Mouse (Mus musculus): ENCODE results near the gene Krt2. TPM values are rescaled to one million over a fixed set of nuclear protein-coding genes. Genes with fewer than 3 reads are reported as not detected.

Gene Krt2
- polyA plus RNA-seq, 1 experiment from 2014 or later, result not detected

DNA sequence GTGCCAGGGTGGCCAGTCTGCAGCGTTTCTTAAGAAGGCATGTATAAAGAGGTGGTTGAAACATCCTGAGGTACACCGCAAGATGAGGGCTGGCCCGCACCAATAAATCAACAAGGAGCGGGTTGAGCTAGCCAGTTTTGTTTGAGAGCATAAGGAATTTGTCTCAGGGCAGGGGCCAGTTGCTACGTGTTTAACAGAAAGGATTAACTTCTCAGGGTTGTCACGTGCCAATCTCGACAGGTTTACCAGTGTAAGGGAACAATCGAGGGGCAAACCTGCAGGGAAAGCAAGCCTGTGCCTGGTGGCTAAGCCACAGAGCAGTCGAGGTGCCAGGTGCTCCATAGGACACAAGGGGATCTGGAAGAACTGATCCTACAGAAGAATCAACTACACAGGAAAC is 25.2 kb upstream of the Krt2 start:
- H3K4me1 ChIP-seq (replicated peaks), result no peaks in the 10 kb centered on the region
- no peak overlapping the region for H3K27ac ChIP-seq (replicated peaks)
- WGBS (ENCODE audit: insufficient replicate concordance), result 46% methylated on average over 9 of the region's 9 CpGs
- H3K36me3 ChIP-seq (replicated peaks), result no peaks in the 10 kb centered on the region
- ATAC-seq (ENCODE audit: insufficient read depth), result no peak
- no peak overlapping the region for H3K4me2 ChIP-seq
- H3K27me3 ChIP-seq, result peaks cover 60% of the 10 kb centered on the region
- no peak overlapping the region for H3K9ac ChIP-seq
- H3K9me3 ChIP-seq (replicated peaks), result no peaks in the 10 kb centered on the region
- no peak overlapping the region for H3K4me3 ChIP-seq (replicated peaks)

DNA sequence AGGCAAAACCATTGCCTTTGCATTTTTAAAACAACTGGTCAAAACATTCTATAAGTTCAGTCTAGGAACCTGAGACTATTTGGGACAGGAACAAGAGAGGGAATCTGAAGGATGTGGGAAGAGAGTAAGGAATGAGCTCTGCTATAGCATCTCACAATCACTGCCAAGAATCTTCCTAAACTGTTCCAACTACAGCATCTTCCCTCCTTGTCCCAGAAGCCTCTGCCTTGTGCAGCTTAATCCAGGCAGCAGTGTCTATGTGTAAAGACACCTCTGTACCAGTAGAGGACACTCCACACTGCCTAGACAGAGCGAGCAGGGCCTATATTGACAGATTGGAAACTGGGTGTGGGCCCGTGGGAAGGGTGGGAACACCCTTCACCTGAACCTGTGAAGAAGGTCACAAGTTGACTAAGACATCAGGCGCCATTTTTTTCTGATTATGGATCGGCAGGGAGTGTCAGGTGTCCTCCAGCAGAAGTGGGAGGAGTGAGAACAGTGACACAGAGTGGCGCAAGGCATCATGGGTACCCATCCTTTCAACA is 16.9 kb upstream of the Krt2 start:
- Histone ChIP-seq H3K9ac (no peak overlapping the region), H3K4me1 (replicated peaks) (no peaks in the 10 kb centered on the region), H3K4me2 (no peak overlapping the region), H3K27me3 (peaks cover 15% of the 10 kb centered on the region; the same call in 1 of the 2 replicates), H3K9me3 (replicated peaks) (no peaks in the 10 kb centered on the region), H3K27ac (replicated peaks) (no peak overlapping the region), H3K36me3 (replicated peaks) (no peaks in the 10 kb centered on the region), H3K4me3 (replicated peaks) (no peak overlapping the region)
- ATAC-seq (ENCODE audit: insufficient read depth), result no peak
- WGBS (ENCODE audit: insufficient replicate concordance), result 45% methylated on average over 5 of the region's 5 CpGs

DNA sequence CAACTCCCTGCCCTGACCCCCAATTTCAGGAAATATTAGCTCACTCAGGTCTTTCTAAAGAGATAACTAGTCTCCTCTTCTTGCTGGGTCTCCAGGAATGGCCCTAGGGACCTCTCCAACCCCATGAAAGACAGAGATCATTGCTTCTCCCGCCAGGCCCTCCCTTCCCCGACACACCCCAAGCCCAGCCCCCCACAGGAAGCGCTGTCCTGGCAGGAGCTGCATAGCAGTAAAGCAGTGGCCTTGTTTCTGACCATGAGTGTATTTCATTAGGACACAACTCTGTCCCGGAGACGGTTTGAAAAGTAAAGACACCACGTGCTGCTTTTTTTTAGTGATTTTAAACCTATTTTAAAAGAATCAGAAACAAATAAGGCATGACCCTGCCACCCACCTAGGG is 15.2 kb upstream of the Krt2 start:
- Histone ChIP-seq H3K27me3 (peaks cover 4% of the 10 kb centered on the region; the same call in 1 of the 2 replicates), H3K4me1 (replicated peaks) (no peaks in the 10 kb centered on the region), H3K36me3 (replicated peaks) (no peaks in the 10 kb centered on the region), H3K4me3 (replicated peaks) (no peak overlapping the region), H3K9ac (no peak overlapping the region), H3K27ac (replicated peaks) (no peak overlapping the region), H3K4me2 (no peak overlapping the region), H3K9me3 (replicated peaks) (no peaks in the 10 kb centered on the region)
- 31% methylated on average over 6 of the region's 6 CpGs for WGBS (ENCODE audit: insufficient replicate concordance)
- ATAC-seq (ENCODE audit: insufficient read depth), result no peak

DNA sequence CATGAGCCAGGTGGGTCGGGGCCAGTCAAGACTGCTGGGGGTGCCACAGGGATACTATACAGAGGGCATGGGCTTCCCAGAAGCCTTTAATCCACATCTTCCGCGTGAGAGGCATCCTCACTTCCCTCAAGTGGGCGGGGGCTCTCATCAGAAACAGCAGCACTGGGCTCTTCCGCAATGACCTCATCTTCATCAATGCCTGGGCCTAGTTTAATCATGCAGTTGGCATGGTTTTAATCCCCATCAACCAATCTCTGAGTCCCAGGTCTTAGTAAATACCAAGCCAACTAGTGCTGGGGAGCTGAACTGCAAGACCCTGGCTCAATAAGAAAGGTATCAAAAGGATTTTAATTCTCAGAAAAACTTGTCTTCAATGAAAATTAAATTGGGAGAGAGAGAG is 11.5 kb upstream of the Krt2 start:
- Histone ChIP-seq H3K4me2 (no peak overlapping the region), H3K27me3 (no peaks in the 10 kb centered on the region), H3K36me3 (replicated peaks) (no peaks in the 10 kb centered on the region), H3K9ac (no peak overlapping the region), H3K9me3 (replicated peaks) (no peaks in the 10 kb centered on the region), H3K4me1 (replicated peaks) (no peaks in the 10 kb centered on the region), H3K27ac (replicated peaks) (no peak overlapping the region), H3K4me3 (replicated peaks) (no peak overlapping the region)
- 52% methylated on average over 5 of the region's 5 CpGs for WGBS (ENCODE audit: insufficient replicate concordance)
- ATAC-seq (ENCODE audit: insufficient read depth), result no peak

DNA sequence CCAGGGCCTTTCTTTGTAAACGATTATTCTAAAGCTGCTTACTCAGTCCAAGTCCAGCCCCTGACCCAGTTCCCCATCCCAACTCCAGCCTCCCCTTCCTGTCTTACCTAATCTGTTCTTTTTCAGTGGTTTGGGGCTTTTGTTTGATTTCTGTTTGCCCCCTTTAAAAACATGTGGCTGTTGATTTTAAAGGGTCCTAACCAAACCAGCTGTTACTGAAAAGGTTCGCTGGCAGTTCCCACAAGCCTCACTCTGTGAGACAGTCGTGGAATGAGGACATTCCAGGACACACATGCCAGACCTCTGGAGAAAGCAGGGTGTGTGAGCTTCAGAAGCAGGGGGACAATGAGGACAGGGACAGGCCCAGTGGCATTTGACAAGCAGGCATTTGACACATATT is 3.8 kb upstream of the Krt2 start:
- no peak overlapping the region for H3K9ac ChIP-seq
- H3K27me3 ChIP-seq, result peaks cover 8% of the 10 kb centered on the region
- no peaks in the 10 kb centered on the region for H3K9me3 ChIP-seq (replicated peaks)
- H3K36me3 ChIP-seq (replicated peaks), result no peaks in the 10 kb centered on the region
- H3K27ac ChIP-seq (replicated peaks), result no peak overlapping the region
- H3K4me2 ChIP-seq, result no peak overlapping the region
- 19% methylated on average over 3 of the region's 3 CpGs for WGBS (ENCODE audit: insufficient replicate concordance)
- no peak overlapping the region for H3K4me3 ChIP-seq (replicated peaks)
- no peaks in the 10 kb centered on the region for H3K4me1 ChIP-seq (replicated peaks)
- no peak for ATAC-seq (ENCODE audit: insufficient read depth)

DNA sequence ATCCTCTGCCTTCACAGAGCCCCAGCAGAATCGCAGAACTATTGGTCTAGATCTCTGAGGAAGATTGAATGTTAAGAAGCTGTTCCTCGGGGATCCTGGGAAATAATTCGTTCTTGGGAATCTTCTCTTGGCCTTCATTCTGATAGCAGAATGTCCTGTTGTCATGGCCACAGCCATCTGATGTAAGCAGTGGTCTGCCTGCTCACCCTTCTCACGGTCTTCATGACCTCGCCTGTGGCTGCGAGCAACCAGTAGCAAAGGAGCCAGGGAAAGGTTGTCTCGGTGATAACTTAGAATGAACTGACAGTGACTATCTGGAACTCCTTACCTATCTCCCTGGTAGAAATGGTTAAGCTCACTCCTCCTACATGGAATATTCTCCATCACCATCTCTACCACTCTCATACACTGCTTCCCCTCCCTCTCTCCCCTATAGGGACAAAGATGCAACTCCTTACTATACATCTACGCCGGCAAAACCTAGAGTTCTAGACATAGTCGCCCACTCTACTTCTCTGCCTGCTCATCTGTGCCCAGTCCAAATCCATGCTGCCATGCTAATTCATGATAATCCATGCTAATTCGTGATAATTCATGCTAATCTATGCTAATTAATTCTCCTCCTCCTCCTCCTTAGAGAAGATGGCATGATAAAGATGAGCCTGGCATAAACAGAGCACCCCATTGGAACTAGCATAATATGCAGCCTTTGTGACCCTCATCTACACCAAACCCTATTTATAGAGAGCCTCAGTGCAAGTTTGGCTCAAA is 14.7 kb downstream of the Krt2 start:
- Histone ChIP-seq H3K27ac (replicated peaks) (no peak overlapping the region), H3K4me3 (replicated peaks) (no peak overlapping the region), H3K9ac (no peak overlapping the region), H3K4me2 (no peak overlapping the region), H3K36me3 (replicated peaks) (no peaks in the 10 kb centered on the region), H3K4me1 (replicated peaks) (no peaks in the 10 kb centered on the region), H3K9me3 (replicated peaks) (no peaks in the 10 kb centered on the region), H3K27me3 (peaks cover 5% of the 10 kb centered on the region; the same call in 1 of the 2 replicates)
- 61% methylated on average over 11 of the region's 11 CpGs for WGBS (ENCODE audit: insufficient replicate concordance)
- ATAC-seq (ENCODE audit: insufficient read depth), result no peak

DNA sequence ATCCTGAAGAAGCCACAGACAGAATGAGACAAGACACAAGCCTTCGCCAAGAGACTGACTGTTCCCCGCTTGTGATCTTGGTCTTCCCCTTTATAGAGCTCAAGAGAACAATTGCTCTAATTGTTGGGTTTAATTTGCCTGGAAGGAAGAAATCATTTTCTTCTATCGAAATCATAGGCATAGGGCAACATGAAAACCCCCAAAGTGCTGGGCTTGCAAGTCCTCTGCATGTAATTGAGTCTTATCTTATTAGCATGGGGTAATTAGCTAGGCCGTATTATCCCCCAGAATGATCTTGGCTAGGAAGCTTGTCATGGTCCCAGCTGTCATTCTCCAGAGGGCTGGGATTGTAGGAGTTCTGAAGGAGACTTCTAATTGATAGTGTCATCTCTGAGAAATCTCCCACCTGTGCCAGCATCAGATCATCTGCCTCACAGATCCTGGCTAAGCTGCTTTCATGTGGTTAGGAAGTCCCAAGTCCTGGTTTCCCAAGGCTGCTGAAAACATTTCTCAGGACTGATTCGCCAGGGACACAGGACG is 15.6 kb downstream of the Krt2 start, which contains the start of gene Krt73:
TSS of gene Krt73 (minus strand) at position 51 of the 540 bp plus-strand sequence.
- ATAC-seq (ENCODE audit: insufficient read depth), result no peak
- no peak within 1 kb of the TSS for H3K9ac ChIP-seq
- no peaks in the 10 kb centered on the region for H3K4me1 ChIP-seq (replicated peaks)

DNA sequence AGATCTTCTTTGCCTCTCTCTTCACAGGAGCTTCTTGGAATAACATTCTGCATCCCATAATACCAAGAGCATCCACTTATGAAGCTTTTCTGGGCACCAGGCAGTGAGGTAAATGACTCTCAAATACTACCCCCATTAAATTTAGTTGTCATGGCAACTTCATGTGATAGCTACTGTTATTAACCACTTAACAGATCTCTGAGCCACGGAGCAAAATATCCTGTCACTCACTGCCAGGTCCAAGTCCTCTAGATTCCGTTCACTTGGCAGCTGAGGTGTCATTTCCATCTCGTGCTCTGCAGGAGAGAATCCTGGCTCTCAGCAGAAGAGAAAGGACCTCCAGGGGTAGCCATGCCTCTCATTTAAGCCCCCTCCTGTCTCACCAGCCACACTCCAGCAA is 27.1 kb downstream of the Krt2 start:
- H3K4me3 ChIP-seq (replicated peaks), result no peak overlapping the region
- ATAC-seq (ENCODE audit: insufficient read depth), result no peak
- no peaks in the 10 kb centered on the region for H3K9me3 ChIP-seq (replicated peaks)
- 12% methylated on average over 3 of the region's 3 CpGs for WGBS (ENCODE audit: insufficient replicate concordance)
- no peaks in the 10 kb centered on the region for H3K4me1 ChIP-seq (replicated peaks)
- no peak overlapping the region for H3K27ac ChIP-seq (replicated peaks)
- no peaks in the 10 kb centered on the region for H3K36me3 ChIP-seq (replicated peaks)
- no peak overlapping the region for H3K9ac ChIP-seq
- no peaks in the 10 kb centered on the region for H3K27me3 ChIP-seq
- no peak overlapping the region for H3K4me2 ChIP-seq

More for the DNA sequence above, 15.6 kb downstream of the Krt2 start, which contains the start of gene Krt73:
- H3K4me2 ChIP-seq, result no peak within 1 kb of the TSS
- no peak within 1 kb of the TSS for H3K27ac ChIP-seq (replicated peaks)
- no peak within 1 kb of the TSS for H3K4me3 ChIP-seq (replicated peaks)
- no peaks in the 10 kb centered on the region for H3K9me3 ChIP-seq (replicated peaks)
- WGBS (ENCODE audit: insufficient replicate concordance), result 59% methylated on average over 6 of the region's 6 CpGs
- H3K36me3 ChIP-seq (replicated peaks), result no peaks in the 10 kb centered on the region
- peaks cover 5% of the 10 kb centered on the region; the same call in 1 of the 2 replicates for H3K27me3 ChIP-seq

DNA sequence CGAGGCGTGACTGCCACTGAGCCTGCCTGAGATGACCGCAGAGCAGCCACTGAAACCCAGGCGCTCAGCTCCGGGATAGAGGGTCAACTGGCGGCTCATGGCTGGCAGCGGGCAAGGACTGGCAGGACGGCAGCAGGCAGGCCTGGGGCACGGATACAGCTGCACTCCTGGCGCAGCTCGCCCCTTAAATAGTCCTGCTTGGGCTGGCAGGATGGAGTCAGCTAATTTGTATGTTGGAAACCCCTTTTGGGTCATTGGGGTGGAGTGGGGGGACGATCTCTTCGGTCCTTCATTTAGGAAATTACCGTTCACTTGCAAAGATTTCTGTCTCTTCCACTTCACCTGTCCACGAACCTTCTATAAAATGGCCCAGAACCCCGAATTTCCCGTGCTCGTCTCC is 31.6 kb downstream of the Krt2 start, which contains the start of gene Krt72:
TSS of gene Krt72 (minus strand) at position 101 of the 400 bp plus-strand sequence.
- WGBS (ENCODE audit: insufficient replicate concordance), result 75% methylated on average over 18 of the region's 18 CpGs
- ATAC-seq (ENCODE audit: insufficient read depth), result no peak

DNA sequence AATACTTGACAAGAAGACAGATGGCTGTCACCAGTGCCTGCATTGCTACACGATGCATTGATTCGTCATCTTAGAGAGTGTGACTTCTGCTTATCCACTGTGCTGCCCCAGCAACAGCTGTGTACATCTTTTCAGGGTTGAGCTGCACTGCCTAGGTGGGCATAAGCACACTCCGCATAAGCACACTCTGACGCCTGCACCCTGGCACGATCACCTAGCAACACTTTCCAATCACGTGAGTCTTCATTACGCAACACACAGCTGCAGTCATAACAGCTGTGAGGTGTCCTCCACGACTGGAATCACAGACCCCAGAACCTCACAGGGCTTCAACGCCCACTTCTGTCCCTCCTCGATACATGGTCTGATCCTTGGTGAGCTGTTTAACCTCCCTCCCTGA is 44.5 kb downstream of the Krt2 start:
- 56% methylated on average over 10 of the region's 10 CpGs for WGBS (ENCODE audit: insufficient replicate concordance)

More for the DNA sequence above, 31.6 kb downstream of the Krt2 start, which contains the start of gene Krt72:
- no peaks in the 10 kb centered on the region for H3K9me3 ChIP-seq (replicated peaks)
- no peaks in the 10 kb centered on the region for H3K4me1 ChIP-seq (replicated peaks)
- no peak within 1 kb of the TSS for H3K9ac ChIP-seq
- H3K36me3 ChIP-seq (replicated peaks), result no peaks in the 10 kb centered on the region
- no peaks in the 10 kb centered on the region for H3K27me3 ChIP-seq
- no peak within 1 kb of the TSS for H3K4me3 ChIP-seq (replicated peaks)
- H3K27ac ChIP-seq (replicated peaks), result no peak within 1 kb of the TSS
- H3K4me2 ChIP-seq, result no peak within 1 kb of the TSS

DNA sequence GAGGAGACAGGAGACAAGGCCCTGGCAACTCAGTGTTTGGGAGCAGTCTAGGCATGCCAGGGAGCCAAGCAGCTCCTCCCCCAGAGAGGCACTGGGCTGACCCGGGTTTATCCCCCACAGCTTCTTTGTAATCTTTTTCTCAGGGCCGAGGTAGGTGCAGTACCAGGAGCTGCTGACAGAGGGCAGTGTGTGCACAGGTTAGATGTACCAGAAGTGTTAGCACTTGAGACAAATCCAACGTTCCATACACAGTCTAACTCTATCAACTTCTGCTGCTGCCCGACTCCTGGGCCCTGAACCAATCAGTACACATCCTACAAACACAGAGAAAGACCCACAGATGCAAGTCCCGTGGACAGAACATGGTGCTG is 45.3 kb downstream of the Krt2 start:
- no peak overlapping the region for H3K9ac ChIP-seq
- 3% methylated on average over 5 of the region's 5 CpGs for WGBS (ENCODE audit: insufficient replicate concordance)
- H3K4me3 ChIP-seq (replicated peaks), result no peak overlapping the region
- ATAC-seq (ENCODE audit: insufficient read depth), result no peak
- peaks cover 7% of the 10 kb centered on the region; the same call in 1 of the 2 replicates for H3K27me3 ChIP-seq
- no peaks in the 10 kb centered on the region for H3K9me3 ChIP-seq (replicated peaks)
- no peaks in the 10 kb centered on the region for H3K36me3 ChIP-seq (replicated peaks)
- H3K27ac ChIP-seq (replicated peaks), result no peak overlapping the region
- no peak overlapping the region for H3K4me2 ChIP-seq
- H3K4me1 ChIP-seq (replicated peaks), result no peaks in the 10 kb centered on the region

More for the DNA sequence above, 44.5 kb downstream of the Krt2 start:
- peaks cover 7% of the 10 kb centered on the region; the same call in 1 of the 2 replicates for H3K27me3 ChIP-seq
- no peak overlapping the region for H3K27ac ChIP-seq (replicated peaks)
- no peak overlapping the region for H3K4me3 ChIP-seq (replicated peaks)
- H3K36me3 ChIP-seq (replicated peaks), result no peaks in the 10 kb centered on the region
- H3K9ac ChIP-seq, result no peak overlapping the region
- no peak overlapping the region for H3K4me2 ChIP-seq
- no peak for ATAC-seq (ENCODE audit: insufficient read depth)
- H3K9me3 ChIP-seq (replicated peaks), result no peaks in the 10 kb centered on the region
- no peaks in the 10 kb centered on the region for H3K4me1 ChIP-seq (replicated peaks)
